Mouse (Mus musculus): ENCODE measurements around the gene Tmem230. TPM values are rescaled to one million over a fixed set of nuclear protein-coding genes. Genes with fewer than 3 reads are reported as not detected.

The Tmem230 gene
- polyA plus RNA-seq, 1 experiment, result 67.0 TPM

DNA sequence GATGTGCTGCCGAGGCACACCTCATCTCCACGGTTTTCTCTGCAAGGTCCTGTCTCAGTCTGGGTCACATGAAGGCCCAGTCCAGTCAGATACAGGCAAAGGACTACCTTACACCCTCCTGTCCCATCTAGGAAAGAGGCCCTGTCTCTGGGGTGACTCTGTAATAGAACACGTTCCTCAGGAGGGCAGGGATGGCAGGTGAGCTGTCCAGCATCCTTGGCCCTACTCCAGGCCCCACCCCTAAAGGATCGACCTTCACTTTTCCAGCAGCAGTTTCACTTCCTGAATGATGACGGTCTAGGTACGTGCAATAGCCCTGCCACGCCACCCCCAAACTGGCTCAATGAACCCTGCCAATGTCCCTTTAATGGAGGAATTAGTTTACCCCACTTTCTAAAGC lies 11.6 kb downstream of the Tmem230 start:
- H3K4me3 ChIP-seq (replicated peaks; ENCODE audit: extremely low read depth, low read depth, low read length), result no peak overlapping the region
- H3K4me1 ChIP-seq (ENCODE audit: control insufficient read depth, insufficient read depth, low read length), result no peaks in the 10 kb centered on the region; the same call in 1 of the 2 replicates
- DNase-seq, result no peak
- WGBS, result 72% methylated on average over 7 of the region's 7 CpGs
- no peak for TF ChIP-seq POLR2A (IDR thresholded peaks at IDR 0.05; ENCODE audit: borderline replicate concordance, extremely low read depth, low read depth, low read length)
- no peak for TF ChIP-seq CTCF (IDR thresholded peaks at IDR 0.05; ENCODE audit: insufficient read depth, low read length)

DNA sequence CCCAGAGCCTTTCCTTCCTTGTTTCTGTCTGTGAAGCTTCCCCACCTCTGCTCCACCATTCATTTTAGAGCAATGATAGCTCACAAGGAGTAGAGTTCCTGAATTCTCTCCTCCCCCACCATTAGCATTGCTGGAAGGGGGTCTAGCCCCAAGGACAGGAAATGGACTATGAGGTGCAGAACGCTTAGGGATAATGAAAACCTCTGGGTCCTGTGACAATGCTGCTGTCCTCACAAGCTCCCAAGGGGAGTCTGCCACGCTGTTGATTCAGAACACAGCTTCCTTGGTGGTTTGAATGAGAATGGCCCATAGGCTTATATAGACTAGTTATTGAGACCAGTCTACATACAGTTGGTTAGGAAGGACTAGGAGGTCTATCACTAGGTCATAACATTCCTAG lies 12.3 kb downstream of the Tmem230 start:
- no peak for DNase-seq
- WGBS, result 55% methylated on average over 2 of the region's 2 CpGs
- Histone ChIP-seq H3K4me3 (replicated peaks; ENCODE audit: extremely low read depth, low read depth, low read length) (no peak overlapping the region), H3K4me1 (ENCODE audit: control insufficient read depth, insufficient read depth, low read length) (no peaks in the 10 kb centered on the region; the same call in 1 of the 2 replicates)
- no peak for TF ChIP-seq CTCF (IDR thresholded peaks at IDR 0.05; ENCODE audit: insufficient read depth, low read length)
- no peak for TF ChIP-seq POLR2A (IDR thresholded peaks at IDR 0.05; ENCODE audit: borderline replicate concordance, extremely low read depth, low read depth, low read length)

DNA sequence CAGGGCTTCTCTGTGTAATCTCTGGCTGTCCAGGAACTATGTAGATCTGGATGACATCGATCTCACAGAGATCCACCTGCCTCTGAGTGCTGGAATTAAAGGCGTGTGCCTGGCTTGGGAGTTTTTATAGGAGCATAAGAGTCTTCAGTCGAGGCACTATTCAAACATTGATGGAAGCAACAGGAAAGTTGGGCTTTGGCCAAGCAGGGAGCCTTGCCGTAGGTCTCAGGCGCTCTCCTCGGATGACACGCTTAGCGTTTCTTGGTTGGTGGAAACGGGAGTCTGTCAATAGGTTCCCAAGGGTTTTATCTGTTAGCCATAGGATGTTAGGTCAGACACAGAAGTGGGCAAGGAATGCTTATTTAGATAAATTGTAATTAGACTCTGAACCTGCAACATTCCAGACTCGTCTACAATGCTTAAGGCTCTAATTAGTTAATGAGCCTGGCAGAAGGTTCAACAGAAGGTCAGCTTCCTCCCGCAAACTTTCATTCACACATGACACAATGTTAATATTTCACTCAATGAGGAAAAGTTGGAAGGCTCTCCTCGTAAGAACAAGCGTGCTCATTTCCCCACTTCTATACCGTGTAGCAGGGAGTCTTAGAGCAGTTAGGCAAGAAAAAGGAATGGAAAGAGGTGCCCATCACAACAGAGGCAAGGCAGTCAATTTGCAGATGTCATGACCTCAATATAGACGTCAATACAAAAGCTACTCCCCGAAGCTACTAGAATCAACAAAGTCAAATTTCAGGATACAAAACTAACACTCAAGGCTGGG lies 13.4 kb downstream of the Tmem230 start:
- Histone ChIP-seq H3K4me3 (replicated peaks; ENCODE audit: extremely low read depth, low read depth, low read length) (no peak overlapping the region), H3K4me1 (ENCODE audit: control insufficient read depth, insufficient read depth, low read length) (no peaks in the 10 kb centered on the region; the same call in 1 of the 2 replicates)
- DNase-seq, result no peak
- 43% methylated on average over 16 of the region's 16 CpGs for WGBS
- no peak for TF ChIP-seq CTCF (IDR thresholded peaks at IDR 0.05; ENCODE audit: insufficient read depth, low read length)
- TF ChIP-seq POLR2A (IDR thresholded peaks at IDR 0.05; ENCODE audit: borderline replicate concordance, extremely low read depth, low read depth, low read length), result no peak

DNA sequence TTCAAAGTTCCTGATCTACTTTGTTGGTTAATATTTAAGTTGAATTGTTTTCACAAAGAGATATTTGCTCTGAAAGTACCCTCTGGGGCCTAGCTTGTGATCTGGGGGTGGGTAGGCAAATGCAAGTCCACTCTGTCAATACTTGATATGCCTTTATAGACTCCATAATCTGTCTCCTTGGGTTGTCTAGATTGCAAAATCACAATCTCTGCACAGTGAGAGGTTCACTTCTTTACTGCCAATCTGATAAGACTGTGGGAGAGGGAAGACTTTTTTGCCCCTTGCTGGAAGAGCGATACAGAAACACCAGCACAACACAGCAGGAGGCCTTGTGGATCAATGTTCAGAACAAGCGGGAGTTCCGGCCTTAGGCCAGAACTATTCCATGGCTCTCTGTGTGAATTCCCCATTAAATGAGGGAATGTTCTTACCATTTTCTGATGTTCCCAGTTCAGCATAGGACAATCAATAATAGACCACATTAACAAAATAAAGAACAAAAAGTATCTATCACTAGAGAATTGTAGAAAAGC lies 15.1 kb downstream of the Tmem230 start:
- Histone ChIP-seq H3K4me1 (ENCODE audit: control insufficient read depth, insufficient read depth, low read length) (no peaks in the 10 kb centered on the region; the same call in 1 of the 2 replicates), H3K4me3 (replicated peaks; ENCODE audit: extremely low read depth, low read depth, low read length) (no peak overlapping the region)
- TF ChIP-seq CTCF (IDR thresholded peaks at IDR 0.05; ENCODE audit: insufficient read depth, low read length) (no peak), POLR2A (IDR thresholded peaks at IDR 0.05; ENCODE audit: borderline replicate concordance, extremely low read depth, low read depth, low read length) (no peak)
- 85% methylated on average over 3 of the region's 3 CpGs for whole genome bisulfite sequencing
- DNase-seq, result no peak

DNA sequence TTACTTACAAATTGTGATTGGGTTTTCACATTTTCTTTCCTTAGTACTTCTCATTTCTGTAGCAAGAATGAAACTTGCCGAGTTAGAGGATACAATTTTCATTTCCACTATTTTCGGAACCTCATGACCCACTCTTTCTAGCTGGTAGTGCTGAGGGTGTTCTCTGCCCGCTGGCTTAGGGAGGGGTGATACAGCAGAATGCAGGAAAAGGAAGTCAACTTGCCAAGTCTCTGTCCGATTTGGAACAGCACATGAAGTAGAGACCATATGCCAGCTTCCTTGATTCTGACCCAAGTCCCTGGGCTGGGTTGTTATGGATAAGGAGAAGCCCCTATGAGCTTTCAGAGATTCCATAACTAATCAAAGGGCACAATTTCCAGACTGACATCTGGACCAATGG lies 23.2 kb downstream of the Tmem230 start:
- peaks cover 2% of the 10 kb centered on the region; the same call in 1 of the 2 replicates for H3K4me1 ChIP-seq (ENCODE audit: control insufficient read depth, insufficient read depth, low read length)
- TF ChIP-seq CTCF (IDR thresholded peaks at IDR 0.05; ENCODE audit: insufficient read depth, low read length) (no peak), POLR2A (IDR thresholded peaks at IDR 0.05; ENCODE audit: borderline replicate concordance, extremely low read depth, low read depth, low read length) (no peak)
- H3K4me3 ChIP-seq (replicated peaks; ENCODE audit: extremely low read depth, low read depth, low read length), result no peak overlapping the region
- WGBS, result 74% methylated on average over 4 of the region's 4 CpGs
- DNase-seq, result no peak

DNA sequence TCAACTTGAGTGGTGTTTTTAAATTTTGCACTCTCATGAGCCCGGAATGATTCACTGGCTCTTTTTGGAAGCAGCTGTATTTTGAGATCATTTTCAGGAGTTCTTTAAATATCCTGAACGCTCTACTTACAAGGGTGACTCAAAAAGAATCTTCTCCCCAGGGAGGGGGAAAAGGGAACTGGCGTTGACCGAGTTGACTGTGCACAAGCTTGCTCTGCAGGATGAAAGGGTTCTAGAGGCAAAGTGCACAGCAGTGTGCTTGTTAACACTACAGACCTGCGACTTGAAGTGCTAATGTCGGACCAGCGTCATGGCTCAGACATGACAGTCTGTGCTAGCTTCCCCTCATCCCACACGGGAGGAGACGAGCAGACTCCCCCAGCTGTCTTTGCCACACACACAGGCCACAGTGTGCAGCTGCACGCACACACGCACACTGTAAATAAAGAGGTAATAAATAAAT lies 26.0 kb downstream of the Tmem230 start:
- DNase-seq, result no peak
- H3K4me1 ChIP-seq (ENCODE audit: control insufficient read depth, insufficient read depth, low read length), result peaks cover 2% of the 10 kb centered on the region; the same call in 1 of the 2 replicates
- TF ChIP-seq POLR2A (IDR thresholded peaks at IDR 0.05; ENCODE audit: borderline replicate concordance, extremely low read depth, low read depth, low read length), result no peak
- no peak for TF ChIP-seq CTCF (IDR thresholded peaks at IDR 0.05; ENCODE audit: insufficient read depth, low read length)
- WGBS, result 44% methylated on average over 11 of the region's 11 CpGs
- no peak overlapping the region for H3K4me3 ChIP-seq (replicated peaks; ENCODE audit: extremely low read depth, low read depth, low read length)

DNA sequence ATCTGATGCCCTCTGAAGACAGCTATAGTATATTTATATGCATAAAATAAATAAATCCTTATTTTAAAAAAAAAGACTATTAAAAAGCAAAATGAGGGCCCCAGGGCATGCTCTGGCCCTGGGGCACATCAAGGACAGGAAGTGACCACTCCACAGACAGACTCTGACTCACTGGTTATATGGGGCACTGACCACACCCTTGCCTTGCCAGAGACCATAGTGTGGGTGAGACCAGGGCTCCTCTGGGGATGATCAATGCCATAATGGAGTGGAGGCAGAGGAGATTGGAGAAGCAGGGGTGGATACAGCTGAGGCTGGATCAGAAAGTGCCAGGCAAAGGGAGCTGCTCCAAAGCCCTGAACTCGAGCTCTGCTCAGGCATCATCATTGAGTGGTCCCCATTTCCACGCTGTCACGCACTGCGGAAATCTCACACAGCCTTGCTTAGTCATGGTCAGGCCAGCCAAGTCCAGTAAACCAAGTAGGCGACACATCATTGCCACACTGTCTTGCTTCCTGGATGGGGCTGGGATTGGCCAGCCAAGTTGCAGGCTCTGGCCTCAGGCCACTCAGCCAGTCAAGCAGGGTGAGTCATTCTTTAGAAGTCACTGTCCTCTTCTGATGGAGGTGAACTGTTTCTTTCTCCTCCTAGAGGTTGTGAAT lies 35.5 kb downstream of the Tmem230 start:
- H3K4me1 ChIP-seq (ENCODE audit: control insufficient read depth, insufficient read depth, low read length), result no peaks in the 10 kb centered on the region
- TF ChIP-seq POLR2A (IDR thresholded peaks at IDR 0.05; ENCODE audit: borderline replicate concordance, extremely low read depth, low read depth, low read length) (no peak), CTCF (IDR thresholded peaks at IDR 0.05; ENCODE audit: insufficient read depth, low read length) (no peak)
- no peak overlapping the region for H3K4me3 ChIP-seq (replicated peaks; ENCODE audit: extremely low read depth, low read depth, low read length)
- peak; percentile 17 for DNase-seq
- WGBS, result 49% methylated on average over 5 of the region's 5 CpGs

DNA sequence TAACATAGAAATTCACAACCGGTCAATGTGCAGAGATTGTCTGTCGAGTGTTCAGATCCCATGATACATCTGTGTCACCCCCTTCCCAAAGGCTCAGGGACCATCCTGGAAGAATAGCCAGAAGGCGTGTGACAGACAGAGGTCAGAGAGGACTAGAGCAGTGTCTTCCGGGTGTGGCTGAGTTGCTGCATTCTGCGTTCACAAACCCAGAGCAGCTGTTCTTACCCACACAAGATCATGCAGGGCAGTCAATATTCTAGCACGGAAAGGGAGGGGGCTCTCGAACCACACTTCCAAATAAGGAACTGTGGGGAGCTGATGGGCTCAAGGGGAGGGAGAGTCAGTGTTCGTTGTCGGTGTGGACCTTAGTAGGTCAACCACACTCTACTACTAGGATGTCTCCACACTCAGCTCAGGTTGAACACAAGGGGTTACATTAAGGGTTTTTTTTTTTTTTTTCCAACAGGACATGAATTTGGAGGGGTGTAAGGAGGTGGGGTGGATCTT lies 36.7 kb downstream of the Tmem230 start:
- WGBS, result 83% methylated on average over 9 of the region's 9 CpGs
- Histone ChIP-seq H3K4me3 (replicated peaks; ENCODE audit: extremely low read depth, low read depth, low read length) (no peak overlapping the region), H3K4me1 (ENCODE audit: control insufficient read depth, insufficient read depth, low read length) (no peaks in the 10 kb centered on the region)
- TF ChIP-seq POLR2A (IDR thresholded peaks at IDR 0.05; ENCODE audit: borderline replicate concordance, extremely low read depth, low read depth, low read length) (no peak), CTCF (IDR thresholded peaks at IDR 0.05; ENCODE audit: insufficient read depth, low read length) (no peak)
- DNase-seq, result no peak

DNA sequence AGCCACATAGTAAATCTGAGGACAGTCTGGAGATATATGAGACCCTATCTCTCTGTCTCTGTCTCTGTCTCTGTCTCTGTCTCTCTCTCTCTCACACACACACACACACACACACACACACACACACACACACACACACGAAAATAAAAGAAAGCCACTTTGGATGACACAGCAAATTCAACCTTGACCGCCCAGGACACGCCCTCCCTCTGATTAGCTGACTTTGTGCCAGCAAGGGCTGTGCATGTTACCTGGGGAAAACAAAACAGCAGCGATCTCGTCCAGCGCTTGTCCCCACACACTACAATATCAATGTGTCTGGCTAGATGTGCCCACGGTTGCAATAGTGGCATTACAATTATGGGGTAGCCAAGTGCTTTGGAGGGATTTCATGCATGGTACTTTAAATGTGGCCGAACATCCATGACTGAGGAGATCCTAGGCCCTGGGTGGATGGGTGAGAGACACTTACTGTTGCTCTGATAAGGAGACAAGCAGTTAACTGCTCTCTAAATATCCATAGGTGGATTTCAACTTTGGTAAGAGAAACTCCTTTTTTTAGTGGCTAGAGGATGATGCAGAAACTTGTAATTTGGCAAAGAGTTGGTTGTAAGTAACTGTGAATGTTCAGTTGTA lies 39.2 kb downstream of the Tmem230 start:
- no peak for DNase-seq
- TF ChIP-seq POLR2A (IDR thresholded peaks at IDR 0.05; ENCODE audit: borderline replicate concordance, extremely low read depth, low read depth, low read length) (no peak), CTCF (IDR thresholded peaks at IDR 0.05; ENCODE audit: insufficient read depth, low read length) (no peak)
- H3K4me1 ChIP-seq (ENCODE audit: control insufficient read depth, insufficient read depth, low read length), result 0 out of 2 replicates have a peak, but pooled peaks cover 3% of the 10 kb centered on the region
- H3K4me3 ChIP-seq (replicated peaks; ENCODE audit: extremely low read depth, low read depth, low read length), result no peak overlapping the region
- 81% methylated on average over 8 of the region's 8 CpGs for WGBS

Measured in lung, adult 2 months (tissue).